Mouse (Mus musculus) v-Abl transformed pro-B cells (cell line): ENCODE results near the gene Itpa.

Experiments
- in situ Hi-C, 2 experiments: fragments of 400-800 bp; cut with MboI; formaldehyde crosslinking; loops; one replicate each; pipeline ENCODE4 v1.15.1; 2025; ENCODE audit not compliant: unreplicated experiment in 2 of 2

Gene Itpa

DNA sequence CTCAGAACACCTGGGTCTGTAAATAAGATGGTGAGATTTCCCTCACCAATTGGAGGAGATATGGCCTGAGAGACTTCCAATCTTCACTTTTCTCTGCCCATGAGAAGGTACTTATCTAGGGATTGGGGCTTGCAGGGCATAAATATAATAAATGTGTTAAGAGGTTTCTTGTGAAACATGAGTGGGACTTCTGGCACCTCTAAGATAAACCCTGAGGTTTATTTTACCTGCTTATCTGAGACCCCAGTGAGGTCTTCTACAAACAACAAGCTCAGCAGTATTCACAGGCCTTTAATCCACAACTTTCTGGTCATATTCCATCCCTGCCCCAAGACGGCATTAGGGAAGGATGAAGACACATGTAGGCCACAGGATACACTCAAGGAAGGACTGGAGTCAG is 13.7 kb upstream of the Itpa start:
- in situ Hi-C loops: no loop called here

GRCm38 (mm10) chr2:130655660-130656339 is 11.6 kb upstream of the Itpa start:
- in situ Hi-C loops: no loop called here

DNA sequence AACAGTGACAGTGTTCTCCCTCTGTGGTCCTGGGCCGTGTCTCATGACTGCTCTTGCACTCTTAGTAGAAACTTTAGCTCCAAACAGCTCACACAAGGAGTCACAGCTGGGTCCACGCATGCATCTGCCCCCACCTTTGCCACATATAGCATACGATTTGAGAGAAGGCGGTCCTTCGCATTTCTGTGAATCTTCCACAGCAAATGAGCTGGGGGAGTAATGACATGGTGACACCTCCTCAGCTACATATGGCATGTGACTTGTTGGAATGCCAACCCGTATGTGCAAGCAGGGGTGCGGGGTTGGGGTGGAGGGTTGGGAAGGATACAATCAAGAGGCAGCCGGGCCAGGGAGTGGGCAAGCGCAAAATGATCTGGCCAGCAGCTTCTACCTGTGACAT is 10.9 kb upstream of the Itpa start:
- in situ Hi-C loops: no loop called here

DNA sequence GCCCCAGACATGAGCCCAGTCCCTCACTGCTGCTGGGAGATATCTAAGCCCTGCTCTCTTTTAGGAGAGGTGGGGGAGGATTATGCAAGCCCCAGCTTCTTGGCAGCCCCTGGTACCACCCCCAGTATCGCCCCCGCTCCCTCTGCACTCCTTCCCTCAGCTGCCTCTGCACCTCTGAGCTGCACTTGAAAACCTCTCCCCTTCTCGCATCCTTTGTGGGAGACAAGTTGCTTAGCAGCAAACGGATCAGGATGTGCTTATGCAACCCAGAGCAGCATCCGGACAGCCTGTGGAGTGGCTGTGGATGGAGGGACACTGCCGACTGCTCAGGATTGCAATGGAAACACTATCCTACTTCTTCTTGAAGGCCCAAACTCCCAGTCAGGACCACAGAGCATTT is 9.9 kb upstream of the Itpa start:
- in situ Hi-C loops: no loop called here

DNA sequence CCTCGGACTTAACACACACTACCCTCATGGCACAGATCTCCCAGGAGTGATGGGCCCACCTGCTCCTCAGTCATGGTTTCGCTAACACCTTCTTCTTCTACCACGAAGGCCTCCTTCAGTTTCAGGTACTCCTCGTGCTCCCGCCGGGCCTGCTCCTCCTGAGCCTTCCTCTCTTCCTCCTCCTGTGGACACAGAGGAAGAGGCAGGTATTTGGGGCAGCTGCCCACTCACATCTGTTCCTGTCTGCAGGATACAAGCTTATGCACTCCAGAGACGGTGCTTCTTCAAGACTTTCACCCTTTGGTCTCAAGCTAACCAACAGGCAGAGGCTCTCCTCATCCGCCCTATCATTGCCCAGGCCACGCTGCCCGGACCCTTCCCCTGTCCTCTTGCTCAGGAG is 8.9 kb upstream of the Itpa start:
- in situ Hi-C loops: no loop called here

DNA sequence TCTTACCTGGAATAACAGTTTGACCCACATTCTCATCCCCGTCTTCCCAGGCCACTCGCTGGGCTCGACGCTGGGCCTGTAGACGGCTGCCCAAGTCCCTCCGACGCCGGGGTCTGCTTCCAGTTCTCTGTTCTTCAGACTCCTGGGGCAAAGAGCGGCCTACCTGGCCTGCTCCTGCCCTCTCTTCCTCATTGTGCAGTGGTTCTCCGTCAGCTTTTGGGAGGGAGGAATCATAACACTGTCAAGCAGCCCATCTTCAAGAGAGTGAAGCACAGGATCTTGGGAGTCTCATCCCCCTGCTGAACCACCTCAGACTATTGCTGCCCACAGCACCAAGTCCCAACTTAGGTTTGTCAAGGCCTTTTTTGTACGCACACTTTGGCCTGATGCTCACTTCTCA is 4.1 kb upstream of the Itpa start:
- in situ Hi-C loops: loop anchor here (10.0 kb wide), 2 partner anchors 101 to 239 kb away; partner anchors contain the start of genes Pced1a (in 1 of the 2) and Vps16 (in 1 of the 2)

GRCm38 (mm10) chr2:130664102-130664701 is 3.2 kb upstream of the Itpa start, which contains the start of gene Ddrgk1:
Gene Ddrgk1 (minus strand): TSS chr2:130664659.
- in situ Hi-C loops: loop anchor here (10.0 kb wide), 2 partner anchors 101 to 239 kb away; partner anchors contain the start of genes Pced1a (in 1 of the 2) and Vps16 (in 1 of the 2)

DNA sequence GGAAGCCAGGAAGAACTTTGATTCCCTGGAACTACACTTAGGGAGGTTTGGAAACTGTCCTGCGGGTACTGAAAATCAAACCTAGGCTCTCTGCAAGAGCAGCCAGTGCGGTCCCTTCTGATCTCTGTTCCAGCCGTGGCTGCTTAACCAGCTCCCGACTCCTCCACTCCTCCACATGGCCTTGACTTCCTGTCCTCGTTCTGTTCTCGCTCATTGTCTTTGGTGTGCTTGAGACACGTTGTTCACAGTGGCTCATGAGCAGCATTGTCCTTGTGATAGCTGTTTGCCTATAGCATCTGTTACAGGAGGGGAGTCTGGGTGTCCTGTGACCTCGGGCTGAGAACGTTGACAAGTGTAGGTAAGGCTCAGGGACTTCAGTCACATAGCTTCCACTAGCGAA is 9.8 kb downstream of the Itpa start:
- in situ Hi-C loops: loop anchor here in 1 of 2 experiments (5.0 kb wide), 1 partner anchor 35 kb away; no protein-coding TSS in a partner anchor

DNA sequence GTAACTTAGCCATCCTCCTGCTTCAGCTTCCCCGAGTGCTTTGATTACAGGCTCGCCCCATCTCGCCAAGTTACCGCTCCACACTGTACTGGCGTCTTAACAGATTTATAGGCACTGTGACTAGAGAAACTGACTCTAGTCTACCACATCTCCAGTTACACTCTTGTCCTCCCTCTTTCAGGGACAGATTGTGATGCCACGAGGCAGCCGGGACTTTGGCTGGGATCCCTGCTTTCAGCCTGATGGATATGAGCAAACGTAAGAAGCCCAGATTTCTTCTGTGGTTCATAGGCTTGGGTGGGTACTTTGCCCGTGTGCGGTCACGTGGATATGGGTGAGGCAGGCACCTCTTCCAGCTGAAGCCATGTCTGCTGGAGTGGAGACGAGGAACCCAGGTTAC is 11.7 kb downstream of the Itpa start:
- in situ Hi-C loops: loop anchor here in 1 of 2 experiments (5.0 kb wide), 1 partner anchor 33 kb away; no protein-coding TSS in a partner anchor

DNA sequence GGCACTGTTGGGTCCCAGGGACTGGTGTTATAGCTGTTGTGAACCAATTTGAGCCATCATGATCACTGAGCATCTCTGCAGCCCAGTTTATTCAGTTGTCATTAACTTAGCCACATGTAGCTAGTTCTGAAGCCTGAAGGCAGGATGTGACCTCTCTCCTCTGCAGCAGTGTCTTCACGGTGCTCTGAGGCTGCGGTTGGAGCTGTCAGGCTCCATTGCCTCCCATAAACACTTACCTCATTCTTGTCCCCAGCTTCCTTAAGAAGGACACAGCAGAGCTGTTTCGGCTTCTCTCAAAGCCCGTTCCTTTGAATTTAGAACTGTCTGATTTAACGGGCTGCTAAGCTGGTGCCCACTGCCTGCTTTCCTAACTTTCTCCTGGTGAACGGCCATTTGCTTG is 12.5 kb downstream of the Itpa start:
- in situ Hi-C loops: loop anchor here in 1 of 2 experiments (5.0 kb wide), 1 partner anchor 32 kb away; no protein-coding TSS in a partner anchor

GRCm38 (mm10) chr2:130681531-130681930 is 14.1 kb downstream of the Itpa start:
- in situ Hi-C loops: no loop called here

- in situ Hi-C loops: no loop called here
These were observed 18.0 kb downstream of the Itpa start for GRCm38 (mm10) chr2:130685426-130685825.

DNA sequence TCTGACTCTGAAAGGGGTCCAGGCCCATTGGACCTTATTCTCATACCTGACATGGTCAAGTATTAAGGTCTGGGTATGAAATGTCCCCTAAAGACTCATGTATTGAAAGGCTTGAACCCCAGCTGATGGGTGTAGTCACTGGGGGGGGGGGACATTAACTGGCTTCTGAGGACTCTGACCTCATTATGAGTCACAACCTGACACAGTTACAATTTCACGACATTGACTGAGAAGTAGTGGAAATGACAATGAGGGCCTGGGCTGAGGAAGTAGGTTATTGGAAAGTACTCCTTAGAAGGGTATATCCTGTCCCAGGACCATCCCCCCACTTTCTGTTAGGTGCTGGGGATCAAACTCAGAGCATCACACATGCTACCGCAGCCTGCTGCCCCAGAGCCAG is 21.6 kb downstream of the Itpa start:
- in situ Hi-C loops: no loop called here

GRCm38 (mm10) chr2:130693563-130693962 is 26.2 kb downstream of the Itpa start:
- in situ Hi-C loops: no loop called here

DNA sequence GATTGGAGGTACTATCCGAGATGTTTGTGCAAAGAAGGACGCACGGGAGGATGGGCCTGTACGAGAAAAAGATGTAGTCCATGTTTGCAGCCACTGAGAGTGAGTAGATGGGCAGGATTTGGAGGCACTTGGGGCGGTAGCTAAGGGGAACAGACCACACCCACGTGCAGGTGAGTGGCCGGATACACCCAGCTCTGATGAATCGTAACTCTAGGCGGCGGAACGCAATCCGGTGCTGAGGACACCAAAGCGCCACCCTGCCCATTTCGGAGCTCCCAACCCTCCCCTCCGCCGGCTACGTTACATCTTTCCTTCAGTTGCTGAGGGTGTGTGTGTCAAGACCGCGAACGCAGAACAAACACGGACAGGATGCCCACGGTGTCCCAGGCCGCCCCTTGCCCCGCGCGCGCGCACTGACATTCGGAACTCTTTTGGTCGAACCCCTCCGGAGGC is 29.3 kb downstream of the Itpa start:
- in situ Hi-C loops: no loop called here

DNA sequence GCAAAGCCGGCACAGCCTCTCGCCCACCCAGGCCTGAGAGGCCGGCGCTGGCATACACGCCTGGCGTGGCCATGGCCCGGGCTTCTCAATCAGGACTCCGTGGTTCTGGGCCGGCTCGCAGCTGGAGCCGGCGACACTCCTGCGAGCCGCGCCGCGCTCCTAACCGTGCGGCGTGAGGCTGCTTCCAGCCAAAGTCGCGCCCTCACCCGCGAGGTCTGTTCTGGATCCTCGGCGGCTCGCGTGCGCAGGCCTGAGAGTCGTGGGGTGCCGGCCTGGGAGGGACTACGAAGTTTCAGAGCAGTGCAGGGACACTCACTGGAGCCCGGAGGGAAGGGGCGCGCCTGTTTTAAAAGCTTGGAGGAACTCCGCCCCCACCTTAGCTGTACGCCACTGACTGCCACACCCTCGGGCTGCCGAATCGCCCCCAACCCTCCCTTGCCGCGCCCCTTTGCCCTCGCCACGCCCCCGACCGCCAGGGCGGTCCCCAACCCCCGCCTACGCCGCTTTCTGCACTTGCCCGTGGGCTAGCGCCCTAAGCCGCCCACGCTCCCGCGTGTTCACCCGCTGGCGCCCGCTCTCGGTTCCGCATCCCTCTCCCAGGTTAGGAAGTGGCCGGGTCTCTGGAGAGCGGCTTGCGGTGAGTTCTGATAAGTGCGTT is 29.9 kb downstream of the Itpa start, which contains the start of gene Slc4a11:
Slc4a11 (minus strand) TSS at position 367 of the 658 bp plus-strand sequence.
- in situ Hi-C loops: no loop called here

- in situ Hi-C loops: no loop called here
These were observed 30.4 kb downstream of the Itpa start for GRCm38 (mm10) chr2:130697821-130698266.

DNA sequence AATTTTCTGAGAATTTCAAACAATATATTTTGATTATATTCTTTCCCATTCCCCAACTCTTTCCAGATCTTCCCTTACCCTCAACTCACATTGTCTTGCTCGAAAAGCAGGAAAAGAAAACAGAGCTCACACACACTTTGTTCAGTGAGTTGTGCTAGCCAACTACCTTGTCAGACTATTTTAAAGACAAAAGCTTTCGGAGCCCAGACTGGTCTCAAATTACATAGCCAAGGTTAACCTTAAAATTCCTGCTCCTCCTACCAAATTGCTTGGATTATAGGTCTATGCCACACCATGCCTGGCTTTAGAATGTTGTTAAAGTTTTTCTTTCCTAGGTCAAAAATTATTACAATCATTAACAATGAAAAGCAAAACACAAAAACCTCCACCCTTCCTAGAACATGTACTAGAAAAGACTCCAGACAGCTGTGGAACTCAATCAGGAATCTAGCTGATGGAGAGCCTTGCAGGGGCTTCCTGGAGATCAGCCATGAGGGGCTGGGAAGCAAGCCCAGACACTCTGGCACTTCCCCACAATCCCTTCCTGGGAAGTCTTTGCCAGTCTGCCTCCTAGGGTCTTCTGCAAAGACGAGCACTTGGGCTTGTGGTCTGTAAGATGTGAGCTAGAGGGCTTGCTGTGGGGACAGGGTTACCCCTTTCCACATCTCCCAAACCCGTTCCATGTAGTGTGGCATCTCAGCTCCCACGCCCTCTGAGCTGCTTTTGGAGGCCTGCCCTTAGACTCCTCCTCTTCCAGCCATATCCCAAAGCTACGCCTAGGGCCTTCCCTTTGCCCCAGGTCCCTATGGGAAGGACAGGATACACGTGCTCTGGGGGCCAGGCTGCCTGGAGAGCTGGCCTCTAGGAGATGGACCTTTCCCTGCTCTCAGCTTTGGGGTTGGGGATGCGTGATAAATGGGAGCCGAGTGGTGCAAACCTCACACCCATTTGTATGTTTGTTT is 36.9 kb downstream of the Itpa start:
- in situ Hi-C loops: no loop called here

GRCm38 (mm10) chr2:130705178-130705577 is 37.8 kb downstream of the Itpa start:
- in situ Hi-C loops: no loop called here

DNA sequence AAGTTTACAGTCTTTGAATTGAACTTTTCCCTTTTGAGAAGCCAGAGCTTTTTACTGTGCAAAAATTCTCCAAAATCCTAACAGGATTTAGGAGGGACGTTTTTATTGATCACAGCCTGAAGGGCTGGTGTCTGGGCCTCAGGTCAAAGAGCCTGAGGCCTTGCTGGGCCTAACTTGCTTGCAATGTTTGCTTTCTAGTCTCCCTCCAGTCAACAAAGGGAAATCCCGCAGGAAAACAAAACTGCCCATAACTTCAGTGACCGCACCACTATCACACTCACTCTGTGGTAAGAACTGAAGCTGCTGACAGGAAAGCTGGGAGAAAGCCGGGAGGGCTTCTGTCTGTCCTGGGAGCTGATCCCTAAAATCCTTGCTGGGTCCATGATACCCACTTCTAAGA is 39.2 kb downstream of the Itpa start:
- in situ Hi-C loops: no loop called here
